Mouse (Mus musculus) limb, embryonic 11.5 days (tissue): ENCODE data around the gene 4933417A18Rik. TPM values are rescaled to one million over a fixed set of nuclear protein-coding genes. Genes with fewer than 3 reads are reported as not detected.
"Not testable (repeated sequence)": the region's sequence is repeated elsewhere in the genome, so short reads cannot be mapped to it uniquely, and the experiment has no call there.

Experiments used
- ATAC-seq: fragments of 200-750 bp; cut with Nextera tagmentation; 2 replicates; pipeline ENCODE4 v1.8.0; 2017; ENCODE audit warnings: low read depth; ENCODE audit not compliant: insufficient number of reproducible peaks, low FRiP score, low TSS enrichment
- DNase-seq: peaks from one replicate; pipeline ENCODE4 v3.0.0-alpha.2; 2015; ENCODE audit warnings: low spot score
- H3K27ac ChIP-seq: fragments of 300-500 bp; sonication (generic); replicated peaks from 2 replicates; pipeline ENCODE4 v1.5.1; 2014; ENCODE audit warnings: low read depth, mild to moderate bottlenecking, low read length
- H3K27me3 ChIP-seq: fragments of 300-500 bp; sonication (generic); 2 replicates; pipeline ENCODE4 v1.6.1; 2014; ENCODE audit warnings: mild to moderate bottlenecking, low read length, mixed read lengths; ENCODE audit not compliant: control insufficient read depth, insufficient read depth
- H3K36me3 ChIP-seq: fragments of 300-500 bp; sonication (generic); 2 replicates; pipeline ENCODE4 v1.6.1; 2014; ENCODE audit warnings: mild to moderate bottlenecking, low read length, moderate library complexity, mixed read lengths; ENCODE audit not compliant: control insufficient read depth, insufficient read depth
- H3K4me1 ChIP-seq: fragments of 300-500 bp; sonication (generic); 2 replicates; pipeline ENCODE4 v1.6.1; 2014; ENCODE audit warnings: low read length, mixed read lengths; ENCODE audit not compliant: control insufficient read depth, insufficient read depth
- H3K4me2 ChIP-seq: fragments of 300-500 bp; sonication (generic); 2 replicates; pipeline ENCODE4 v1.6.1; 2014; ENCODE audit warnings: low read depth, mild to moderate bottlenecking, moderate library complexity; ENCODE audit not compliant: severe bottlenecking
- H3K4me3 ChIP-seq: fragments of 300-500 bp; sonication (generic); 2 replicates; pipeline ENCODE4 v1.5.1; 2014; ENCODE audit warnings: low read depth, low read length
- H3K9ac ChIP-seq: fragments of 300-500 bp; sonication (generic); 2 replicates; pipeline ENCODE4 v1.6.1; 2014; ENCODE audit warnings: mild to moderate bottlenecking, low read length
- H3K9me3 ChIP-seq: fragments of 300-500 bp; sonication (generic); 2 replicates; pipeline ENCODE4 v1.6.1; 2016; ENCODE audit warnings: low read length; ENCODE audit not compliant: control insufficient read depth
- WGBS: fragments of 180-500 bp; shearing (Covaris S2); extraction: QIAGEN DNeasy Blood & Tissue Kit; methylation state at CpG from one replicate; pipeline ENCODE4 v1.1.7; 2014; 5-methylcytosine and 5-hydroxymethylcytosine counted together
- polyA plus RNA-seq: library from polyadenylated mRNA; unstranded; fragments of >200 nt; fragmentation: Nextera tagmentation; extraction: Ambion mirVana; gene quantifications from 2 replicates; pipeline ENCODE4 v1.2.1, GENCODE M21; 2014

Gene 4933417A18Rik
- polyA plus RNA-seq, 1 experiment from 2014 or later, result not detected

DNA sequence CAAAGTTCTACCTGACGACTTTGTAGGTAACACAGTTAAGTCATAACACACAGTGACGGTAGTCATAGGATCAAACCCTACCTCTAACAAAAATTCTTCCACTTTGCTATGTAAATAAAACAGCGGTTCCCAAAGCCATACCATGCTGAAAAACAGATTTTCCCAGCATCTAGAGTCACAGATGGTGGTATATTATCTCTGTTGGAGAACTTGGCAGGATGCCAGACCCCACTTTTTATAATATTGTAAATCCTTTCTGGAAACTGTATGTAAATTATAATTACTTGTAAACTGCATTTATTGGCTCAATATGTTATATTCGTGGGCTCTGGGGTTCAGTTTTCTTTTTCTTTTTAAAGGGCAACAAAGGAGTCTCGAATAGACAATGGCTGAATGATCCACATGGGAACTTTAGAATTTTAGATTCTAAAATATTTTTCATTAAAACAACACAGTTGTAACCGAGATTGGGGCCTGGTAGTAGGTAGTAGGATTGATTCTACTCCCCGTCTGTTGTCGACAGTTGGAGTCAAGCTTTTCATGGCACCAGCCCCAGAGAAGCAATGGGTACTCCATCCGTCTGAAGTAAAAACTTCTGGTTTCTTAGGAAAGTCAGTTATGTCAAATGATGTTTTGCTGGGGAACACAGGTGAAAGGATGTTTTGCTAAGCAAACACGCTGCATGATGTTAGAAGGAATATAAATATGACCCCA lies 10.9 kb downstream of the 4933417A18Rik start:
- Histone ChIP-seq H3K36me3 (no peaks in the 10 kb centered on the region), H3K9ac (no peak overlapping the region), H3K4me2 (no peak overlapping the region), H3K4me3 (no peak overlapping the region), H3K27me3 (no peaks in the 10 kb centered on the region), H3K27ac (no peak overlapping the region), H3K4me1 (no peaks in the 10 kb centered on the region), H3K9me3 (no peaks in the 10 kb centered on the region)
- ATAC-seq, result no peak
- no peak for DNase-seq
- WGBS, result 81% methylated on average over 10 of the region's 10 CpGs

DNA sequence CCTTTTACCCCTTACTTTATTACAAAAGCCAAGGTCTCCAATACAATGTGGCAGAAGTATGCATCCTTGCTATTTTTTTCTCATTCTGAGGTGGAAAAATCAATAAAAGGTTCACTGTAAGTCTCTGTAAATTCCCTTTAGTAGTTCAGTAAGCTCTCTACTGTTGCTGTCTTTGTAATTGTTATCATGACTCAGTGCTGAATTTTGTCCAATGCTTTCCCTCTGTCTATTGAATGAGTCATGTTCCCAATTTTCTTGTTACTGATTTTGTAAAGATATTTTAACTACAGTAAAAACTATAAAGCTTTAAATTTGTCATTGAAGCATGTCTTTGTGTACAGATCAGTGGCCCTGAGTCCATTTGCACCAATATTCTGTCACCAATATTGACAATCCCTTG lies 18.2 kb downstream of the 4933417A18Rik start:
- no peaks in the 10 kb centered on the region for H3K27me3 ChIP-seq
- no peak overlapping the region for H3K4me3 ChIP-seq
- H3K27ac ChIP-seq, result no peak overlapping the region
- no peaks in the 10 kb centered on the region for H3K36me3 ChIP-seq
- H3K4me1 ChIP-seq, result no peaks in the 10 kb centered on the region
- H3K9ac ChIP-seq, result no peak overlapping the region
- DNase-seq (no peak), ATAC-seq (no peak)
- no peak overlapping the region for H3K4me2 ChIP-seq
- no peaks in the 10 kb centered on the region for H3K9me3 ChIP-seq

GRCm38 (mm10) chr13:34951437-34951836 lies 27.2 kb downstream of the 4933417A18Rik start:
- not testable (repeated sequence) for H3K4me2 ChIP-seq, H3K9me3 ChIP-seq, H3K4me1 ChIP-seq, H3K27me3 ChIP-seq, H3K9ac ChIP-seq, H3K27ac ChIP-seq, H3K4me3 ChIP-seq, DNase-seq, ATAC-seq, H3K36me3 ChIP-seq
- WGBS, result 89% methylated on average over 2 of the region's 2 CpGs

- ATAC-seq (no peak), DNase-seq (no peak)
- H3K4me3 ChIP-seq, result no peak overlapping the region
- H3K27me3 ChIP-seq, result no peaks in the 10 kb centered on the region
- 85% methylated on average over 4 of the region's 4 CpGs for WGBS
- no peaks in the 10 kb centered on the region for H3K4me1 ChIP-seq
- no peaks in the 10 kb centered on the region for H3K36me3 ChIP-seq
- no peak overlapping the region for H3K27ac ChIP-seq
- H3K9ac ChIP-seq, result no peak overlapping the region
- no peaks in the 10 kb centered on the region for H3K9me3 ChIP-seq
- no peak overlapping the region for H3K4me2 ChIP-seq
These were observed 32.7 kb downstream of the 4933417A18Rik start for GRCm38 (mm10) chr13:34956901-34957300.

DNA sequence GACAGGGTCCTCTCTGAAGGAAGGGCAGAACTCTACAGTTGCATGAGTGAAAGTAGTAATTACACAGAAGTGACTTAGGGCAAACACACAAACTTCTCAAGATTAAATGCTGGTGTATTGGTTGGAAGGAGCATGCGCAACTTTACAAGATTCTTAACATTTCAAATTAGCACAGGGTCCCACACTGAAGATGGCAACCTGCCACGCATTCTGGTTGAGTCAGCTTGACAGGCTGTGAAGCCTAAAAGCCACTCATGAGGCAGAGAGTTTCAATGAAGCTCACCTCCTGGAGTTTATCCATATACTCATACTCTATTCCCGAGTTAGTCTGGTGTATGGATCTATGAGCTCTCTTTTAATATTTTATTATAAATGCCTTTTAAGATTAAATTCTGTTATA lies 33.9 kb downstream of the 4933417A18Rik start:
- not testable (repeated sequence) for DNase-seq, H3K36me3 ChIP-seq, ATAC-seq, H3K4me3 ChIP-seq, H3K9ac ChIP-seq, H3K4me1 ChIP-seq, H3K9me3 ChIP-seq, H3K27ac ChIP-seq, H3K27me3 ChIP-seq, H3K4me2 ChIP-seq
- WGBS, result 94% methylated on average over 3 of the region's 3 CpGs

GRCm38 (mm10) chr13:34960996-34961770 lies 37.0 kb downstream of the 4933417A18Rik start:
- no peak overlapping the region for H3K9ac ChIP-seq
- WGBS, result 88% methylated on average over 4 of the region's 4 CpGs
- peaks cover 10% of the 10 kb centered on the region; the same call in 1 of the 2 replicates for H3K27me3 ChIP-seq
- 0 out of 2 replicates have a peak, but pooled peaks cover 2% of the 10 kb centered on the region for H3K4me1 ChIP-seq
- no peak overlapping the region for H3K4me2 ChIP-seq
- no peak overlapping the region for H3K27ac ChIP-seq
- ATAC-seq, result no peak
- H3K36me3 ChIP-seq, result no peaks in the 10 kb centered on the region
- DNase-seq, result no peak
- no peak overlapping the region for H3K4me3 ChIP-seq
- H3K9me3 ChIP-seq, result no peaks in the 10 kb centered on the region

- Histone ChIP-seq H3K27ac (no peak within 1 kb of the TSS), H3K4me2 (peak within 1 kb of the TSS; percentile 84), H3K27me3 (peaks cover 12% of the 10 kb centered on the region; the same call in 1 of the 2 replicates), H3K36me3 (no peaks in the 10 kb centered on the region), H3K4me1 (0 out of 2 replicates have a peak, but pooled peaks cover 2% of the 10 kb centered on the region), H3K4me3 (peak within 1 kb of the TSS; percentile 42), H3K9me3 (no peaks in the 10 kb centered on the region), H3K9ac (peak within 1 kb of the TSS; percentile 27; the same call in 1 of the 2 replicates)
- 2% methylated on average over 32 of the region's 32 CpGs for WGBS
- DNase-seq (peak; percentile 52), ATAC-seq (peak; percentile 54)
These were observed 39.5 kb downstream of the 4933417A18Rik start, which contains the start of gene Eci3 for GRCm38 (mm10) chr13:34963511-34964397. Gene Eci3, minus strand, starts transcription at chr13:34963810.

DNA sequence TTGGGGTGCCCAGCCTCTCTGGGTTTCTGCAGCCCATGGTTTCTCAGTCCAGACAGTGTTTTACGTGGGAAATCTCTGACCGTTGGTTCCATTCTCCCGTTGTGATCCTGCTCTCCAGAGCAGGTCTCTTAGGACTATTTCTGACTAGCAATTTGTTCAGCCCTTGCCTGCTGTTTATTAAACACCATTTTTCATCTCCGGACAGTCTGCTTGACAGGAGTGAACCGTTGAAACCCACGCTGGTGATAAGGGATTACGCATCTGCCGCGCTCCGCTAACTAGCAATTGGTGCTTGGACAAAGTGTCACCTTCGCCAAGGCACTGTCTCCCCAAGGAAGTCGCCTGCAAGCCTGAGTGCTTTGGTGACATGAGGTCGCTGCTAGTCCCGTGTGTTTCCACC lies 40.2 kb downstream of the 4933417A18Rik start:
- no peak overlapping the region for H3K27ac ChIP-seq
- H3K4me3 ChIP-seq, result peak overlapping the region; percentile 42
- no peaks in the 10 kb centered on the region for H3K9me3 ChIP-seq
- DNase-seq, result peak; percentile 33
- 0 out of 2 replicates have a peak, but pooled peaks cover 2% of the 10 kb centered on the region for H3K4me1 ChIP-seq
- 7% methylated on average over 14 of the region's 14 CpGs for WGBS
- ATAC-seq, result no peak
- H3K36me3 ChIP-seq, result no peaks in the 10 kb centered on the region
- H3K27me3 ChIP-seq, result peaks cover 12% of the 10 kb centered on the region; the same call in 1 of the 2 replicates
- H3K9ac ChIP-seq, result no peak overlapping the region
- peak overlapping the region; percentile 84 for H3K4me2 ChIP-seq
